Mouse (Mus musculus) layer of hippocampus, adult 8-10 months (tissue): ENCODE results near the gene Ccdc15. TPM values are rescaled to one million over a fixed set of nuclear protein-coding genes. Genes with fewer than 3 reads are reported as not detected.

ENCODE experiments used
- DNase-seq, 2 experiments: peaks; one replicate each; pipeline ENCODE4 v3.0.0; 2022; ENCODE audit warnings: low spot score in 2 of 2
- total RNA-seq, 4 experiments: library from RNA; stranded (reverse); gene quantifications; 2 replicates each; pipeline ENCODE4 v1.2.4; 2022

The Ccdc15 gene
- total RNA-seq = 1 to 10 TPM; 2.3 to 3.4 (median 2.4) TPM

GRCm38 (mm10) chr9:37347988-37348642, at the start of gene Ccdc15:
TSS of gene Ccdc15 (minus strand) at chr9:37348432.
- peak; percentile 97 for DNase-seq

DNA sequence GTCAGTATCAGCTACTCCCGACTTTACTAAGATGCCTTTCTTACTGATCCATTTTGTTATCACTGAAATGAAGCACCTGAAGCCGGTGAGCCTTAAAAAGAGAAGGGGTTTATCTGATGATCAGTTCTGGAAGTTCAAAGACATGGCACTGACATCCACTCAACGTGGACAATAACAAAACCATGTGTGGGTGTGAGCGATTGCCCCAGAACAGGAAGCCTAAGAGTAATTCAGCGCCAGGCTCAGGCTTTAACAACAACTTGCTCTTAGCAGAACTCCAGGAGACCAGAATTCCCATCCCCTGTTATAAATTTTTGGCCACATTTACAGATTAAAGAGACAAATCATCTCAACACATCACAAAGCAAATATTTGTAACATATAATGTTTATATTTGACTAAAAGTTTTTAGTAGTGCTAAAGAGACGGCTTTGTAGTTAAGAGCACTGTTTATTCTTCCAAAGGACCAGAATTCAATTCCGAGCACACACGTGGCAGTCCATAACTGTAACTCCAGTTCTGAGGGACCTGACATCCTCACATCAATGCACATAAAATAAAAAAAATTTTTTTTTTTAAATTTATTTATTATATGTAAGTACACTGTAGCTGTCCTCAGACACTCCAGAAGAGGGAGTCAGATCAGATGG, 45.4 kb upstream of the Ccdc15 start:
- DNase-seq = no peak

DNA sequence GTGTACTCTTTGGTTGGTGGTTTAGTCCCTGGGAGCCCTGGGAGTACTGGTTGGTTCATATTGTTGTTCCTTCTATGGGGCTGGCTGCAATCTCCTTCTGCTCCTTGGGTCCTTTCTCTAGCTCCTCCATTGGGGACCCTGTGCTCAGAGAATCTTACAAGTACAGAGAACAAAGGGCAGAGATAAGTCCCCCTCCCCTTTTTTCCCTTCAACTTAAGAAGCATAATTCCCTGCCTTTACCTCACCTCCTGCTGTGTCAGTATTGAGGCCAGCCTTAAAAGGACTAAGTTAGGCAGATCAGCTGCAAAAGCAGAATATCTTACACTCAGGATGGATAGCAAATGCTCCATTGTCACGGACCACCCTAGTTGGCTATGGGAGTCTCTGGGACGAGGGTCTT, 43.8 kb upstream of the Ccdc15 start:
- no peak for DNase-seq

DNA sequence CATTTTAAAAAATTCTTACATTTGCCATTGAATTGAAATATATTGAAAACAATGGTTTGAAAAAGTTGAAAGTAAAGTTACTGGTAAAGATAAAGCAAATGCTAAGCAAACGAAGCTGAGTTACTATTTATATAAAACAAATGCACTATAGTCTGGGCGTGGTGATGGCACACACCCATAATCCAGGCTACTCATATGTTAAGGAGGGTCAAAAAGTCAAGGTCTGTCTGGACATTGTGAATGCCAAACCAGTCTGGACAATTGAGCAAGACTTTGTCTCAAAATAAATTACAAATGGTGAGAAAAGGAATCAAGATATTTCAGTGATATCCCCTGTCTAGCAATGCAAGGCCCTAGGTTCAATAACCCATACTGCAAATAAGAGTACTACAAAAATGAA, 42.7 kb upstream of the Ccdc15 start:
- no peak for DNase-seq

- DNase-seq = no peak
These were observed 36.3 kb upstream of the Ccdc15 start for GRCm38 (mm10) chr9:37384284-37385182.

- no peak for DNase-seq
These were observed 34.9 kb upstream of the Ccdc15 start for GRCm38 (mm10) chr9:37383161-37383560.

- no peak for DNase-seq
These were observed 27.5 kb upstream of the Ccdc15 start for GRCm38 (mm10) chr9:37375718-37376117.

GRCm38 (mm10) chr9:37371232-37371801, 23.1 kb upstream of the Ccdc15 start:
- no peak for DNase-seq

GRCm38 (mm10) chr9:37368860-37369259, 20.6 kb upstream of the Ccdc15 start:
- DNase-seq = no peak

DNA sequence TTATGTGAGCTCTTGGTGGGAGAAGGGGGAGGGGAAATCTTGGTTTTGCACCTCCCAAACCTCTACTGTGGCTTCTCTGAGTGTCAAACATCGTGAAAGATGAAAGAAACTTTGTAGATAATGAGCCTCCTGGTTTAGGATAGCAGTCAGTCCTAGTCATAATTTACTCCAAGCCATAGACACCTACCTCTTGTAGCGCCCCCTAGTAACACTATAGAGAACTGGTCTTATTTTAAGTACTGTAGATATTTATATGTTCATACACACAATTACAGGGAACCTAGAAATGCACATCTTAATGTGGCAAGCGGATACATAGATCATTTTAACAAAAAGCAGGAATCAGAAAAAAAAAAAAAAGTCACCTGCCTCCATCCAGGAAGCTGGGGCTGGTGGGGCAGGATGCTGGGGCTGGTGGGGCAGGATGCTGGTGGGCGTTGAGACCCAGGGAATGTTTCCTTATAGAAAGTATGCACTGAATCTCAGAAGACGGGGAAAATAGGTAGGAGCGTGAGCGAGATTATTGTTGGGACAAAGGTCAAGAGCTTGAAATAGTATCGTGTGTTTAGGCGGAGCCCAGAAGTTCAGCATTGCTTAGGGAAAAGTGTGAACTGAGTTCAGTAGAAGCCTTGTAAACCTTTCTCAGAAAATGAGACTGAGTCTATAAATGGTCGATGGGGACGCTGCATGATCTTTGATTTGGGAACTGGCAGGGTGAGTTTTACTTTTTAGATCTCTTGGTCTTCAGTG, 20.0 kb upstream of the Ccdc15 start:
- DNase-seq = no peak

- DNase-seq = peak; percentile 70 to 78
These were observed 19.3 kb upstream of the Ccdc15 start, which contains the start of gene Hepacam for GRCm38 (mm10) chr9:37367301-37368080. TSS of gene Hepacam (plus strand) at chr9:37367351.

- DNase-seq = no peak
These were observed 17.5 kb upstream of the Ccdc15 start for GRCm38 (mm10) chr9:37365706-37366105.

DNA sequence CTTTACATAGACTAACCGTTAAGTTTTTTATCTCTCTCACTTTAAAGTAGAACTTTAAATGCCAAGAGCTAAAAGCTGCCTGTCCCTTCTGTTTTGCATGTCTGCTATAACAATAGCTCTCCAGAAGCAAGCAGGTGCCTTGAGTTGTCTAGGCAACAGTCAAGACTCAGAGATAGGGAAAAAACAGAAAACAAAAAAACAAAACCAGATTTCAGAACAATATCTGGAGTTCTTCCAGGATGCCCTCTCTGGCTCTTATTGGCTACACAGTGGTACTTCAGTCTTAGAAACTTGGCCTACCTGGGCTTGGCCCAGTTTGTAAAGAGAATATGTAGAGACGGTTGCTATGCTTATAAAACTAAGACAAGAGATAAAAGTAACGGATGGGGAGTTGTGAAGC, 16.2 kb upstream of the Ccdc15 start:
- DNase-seq = no peak

- no peak for DNase-seq
These were observed 15.3 kb upstream of the Ccdc15 start for GRCm38 (mm10) chr9:37363551-37363950.

GRCm38 (mm10) chr9:37362881-37363280, 14.6 kb upstream of the Ccdc15 start:
- DNase-seq = no peak

DNA sequence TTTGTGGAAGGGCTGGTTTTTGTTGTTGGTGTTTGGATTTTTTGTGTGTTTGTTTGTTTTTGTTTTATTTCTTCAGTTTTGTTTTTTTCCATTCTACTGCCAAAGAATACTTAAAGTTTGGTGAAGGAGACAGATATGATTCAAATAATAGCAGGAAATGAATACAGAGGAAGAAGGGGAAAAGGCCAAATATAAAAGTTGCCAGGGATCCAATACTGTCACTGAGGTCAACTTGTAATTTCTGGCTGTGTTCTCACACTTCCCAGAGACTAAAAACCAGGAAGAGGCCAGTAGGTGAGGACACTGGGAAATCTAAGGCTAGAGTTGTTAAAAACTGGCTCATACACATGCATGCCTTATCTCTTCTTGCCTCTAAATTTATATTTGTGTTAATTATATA, 13.9 kb upstream of the Ccdc15 start:
- DNase-seq = no peak

- peak; percentile 80 to 86 for DNase-seq
These were observed 11.3 kb upstream of the Ccdc15 start for GRCm38 (mm10) chr9:37359331-37360220.

DNA sequence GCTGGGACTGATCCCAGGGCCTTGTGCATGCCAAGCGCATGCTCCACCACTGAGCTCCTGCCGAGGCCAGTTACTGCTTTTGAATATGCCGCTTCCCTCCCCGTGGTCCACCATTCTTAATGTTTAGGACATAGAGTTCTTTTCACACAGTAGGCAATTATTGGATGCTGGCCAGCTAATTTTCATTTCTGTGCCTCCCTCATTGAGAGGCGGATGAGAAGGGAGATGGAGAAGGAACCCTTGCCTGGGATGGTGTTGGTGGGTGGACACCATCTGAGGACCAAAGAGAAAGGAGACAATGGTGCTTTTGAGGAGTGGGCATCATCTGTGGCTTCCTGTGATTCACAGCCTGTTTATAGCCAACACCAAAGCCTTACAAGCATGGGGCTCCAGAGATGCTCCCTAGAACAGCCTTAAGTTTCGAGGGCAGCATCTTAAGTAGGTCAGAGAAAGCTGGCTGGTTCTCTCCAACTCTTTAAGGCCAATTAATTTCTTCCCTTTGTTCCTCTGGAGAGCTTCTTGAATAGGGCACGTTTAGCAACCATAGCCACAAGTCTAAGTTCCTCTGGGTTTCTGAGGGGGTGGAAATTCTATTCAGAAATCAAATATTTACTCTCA, 10.6 kb upstream of the Ccdc15 start:
- DNase-seq = peak; percentile 57 to 62

- no peak for DNase-seq
These were observed 6.3 kb upstream of the Ccdc15 start for GRCm38 (mm10) chr9:37354485-37354884.
